ENCODE assay signal across 23 mouse cellular contexts in the genomic region with DNA sequence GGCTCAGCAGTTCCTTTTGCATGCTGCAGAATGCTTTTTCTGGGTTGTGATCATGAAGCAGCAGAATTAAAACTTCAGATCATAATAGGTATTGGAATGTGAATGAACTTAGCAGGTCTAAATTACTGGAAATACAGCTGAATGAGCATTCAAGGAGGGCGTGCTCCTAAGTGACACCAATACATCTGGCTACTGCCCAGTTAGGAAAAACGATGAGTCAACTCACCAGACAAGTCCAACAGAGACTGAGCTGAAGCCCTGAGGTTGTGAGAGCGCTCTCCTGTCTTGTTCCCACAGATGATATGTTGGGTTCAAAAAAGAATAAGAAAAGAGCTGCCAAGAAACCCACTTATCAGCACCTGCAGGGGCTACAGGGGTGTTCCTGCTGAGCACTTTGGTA. TPM values are rescaled to one million over a fixed set of nuclear protein-coding genes. Genes with fewer than 3 reads are reported as not detected.
DNase-seq lines count a peak whose midpoint lies in the region; ATAC-seq and TF ChIP-seq lines count a peak whose summit lies in the region.
"Had no signal": no experiment of that assay in that cellular context is flagged by ENCODE, and none has a peak within 500 bp of the region (broad histone marks: within the 10 kb centered on the region; RNA-seq: fewer than 3 reads in every experiment).

No protein-coding gene starts in this region.

- 74% methylated on average over 3 of the region's 3 CpGs for WGBS in heart, embryonic 12.5 days
- 73% methylated on average over 3 of the region's 3 CpGs for WGBS in lung, postnatal 0 days

- DNase-seq in heart, adult 11 months: peak; percentile 61
- DNase-seq in 416B (ENCODE audit: low read depth) (peak; percentile 24), adipocyte (ENCODE audit: low spot score) (peak; percentile 18)
- DNase-seq in lung, postnatal 0 days (ENCODE audit: low spot score): no peak
- DNase-seq in left cerebral cortex, adult 18-20 months (ENCODE audit: low spot score in 2 of 2): no peak
- no peak for DNase-seq in frontal cortex, adult 2 months (ENCODE audit: extremely low spot score in 1 of 2, low spot score in 1 of 2)
- DNase-seq: adrenal gland, adult 8-10 months; cerebellum, adult 11 months; cerebellum, adult 8-10 months; cerebellum, postnatal 14 days; embryo, embryonic 11 days; gastrocnemius, postnatal 10 days; heart, adult 2 months had no signal

- no peaks in the 10 kb centered on the region for H3K27me3 ChIP-seq in heart, embryonic 12.5 days (replicated peaks)
- no peaks in the 10 kb centered on the region for H3K27me3 ChIP-seq in lung, postnatal 0 days (replicated peaks; ENCODE audit: insufficient read depth, low read length)
- H3K27me3 ChIP-seq: embryonic facial prominence, embryonic 15.5 days; Patski had no signal

- TF ChIP-seq CTCF in lung, postnatal 0 days (IDR thresholded peaks at IDR 0.05): no peak

- H3K4me2 ChIP-seq in heart, embryonic 12.5 days: no peak overlapping the region
- no peak overlapping the region for H3K4me2 ChIP-seq in lung, postnatal 0 days (replicated peaks; ENCODE audit: low read depth, low read length)
- H3K4me2 ChIP-seq: embryonic facial prominence, embryonic 15.5 days; heart, embryonic 11.5 days; hindbrain, embryonic 14.5 days had no signal

- ATAC-seq in heart, embryonic 12.5 days (ENCODE audit: insufficient number of reproducible peaks, low FRiP score): no peak
- no peak for ATAC-seq in lung, postnatal 0 days
- ATAC-seq: activated CD4-positive, CD25-positive, alpha-beta regulatory T cell, adult 4 months; forebrain, embryonic 14.5 days; Patski had no signal

- H3K4me3 ChIP-seq in heart, embryonic 12.5 days: no peak overlapping the region
- no peak overlapping the region for H3K4me3 ChIP-seq in lung, postnatal 0 days (ENCODE audit: low read depth, low read length)
- H3K4me3 ChIP-seq: embryonic facial prominence, embryonic 15.5 days; erythroblast, embryonic 14.5 days; forebrain, embryonic 10.5 days; heart, adult 2 months; hindbrain, embryonic 10.5 days had no signal

- H3K36me3 ChIP-seq in heart, embryonic 12.5 days: no peaks in the 10 kb centered on the region
- no peaks in the 10 kb centered on the region for H3K36me3 ChIP-seq in lung, postnatal 0 days (ENCODE audit: insufficient read depth, low read length)
- H3K36me3 ChIP-seq: embryonic facial prominence, embryonic 15.5 days; forebrain, embryonic 10.5 days; hindbrain, embryonic 10.5 days had no signal

- no peak overlapping the region for H3K27ac ChIP-seq in heart, embryonic 12.5 days (ENCODE audit: poor library complexity, severe bottlenecking)
- H3K27ac ChIP-seq in lung, postnatal 0 days (ENCODE audit: low read length): no peak overlapping the region
- H3K27ac ChIP-seq: embryonic facial prominence, embryonic 15.5 days; forebrain, embryonic 10.5 days; heart, adult 2 months; hindbrain, embryonic 10.5 days; hindbrain, embryonic 14.5 days had no signal

- no peaks in the 10 kb centered on the region for H3K4me1 ChIP-seq in heart, embryonic 12.5 days (replicated peaks)
- no peaks in the 10 kb centered on the region for H3K4me1 ChIP-seq in lung, postnatal 0 days (ENCODE audit: insufficient read depth, low read depth, low read length)
- H3K4me1 ChIP-seq: embryonic facial prominence, embryonic 15.5 days; forebrain, embryonic 10.5 days; hindbrain, embryonic 10.5 days had no signal

- no peaks in the 10 kb centered on the region for H3K9me3 ChIP-seq in heart, embryonic 12.5 days (replicated peaks)
- no peaks in the 10 kb centered on the region for H3K9me3 ChIP-seq in lung, postnatal 0 days (ENCODE audit: low read length)
- H3K9me3 ChIP-seq: embryonic facial prominence, embryonic 15.5 days; forebrain, embryonic 10.5 days; hindbrain, embryonic 10.5 days had no signal

- H3K9ac ChIP-seq in heart, embryonic 12.5 days: no peak overlapping the region
- H3K9ac ChIP-seq in lung, postnatal 0 days (replicated peaks; ENCODE audit: low read depth): no peak overlapping the region
- H3K9ac ChIP-seq: embryonic facial prominence, embryonic 15.5 days; hindbrain, embryonic 14.5 days had no signal

- TF ChIP-seq EP300 in lung, postnatal 0 days (IDR thresholded peaks at IDR 0.05): no peak

RNA-seq across cellular contexts. Expression of gene Zfp706, which starts 11.9 kb away (rescaled TPM):
- polyA plus RNA-seq in heart, embryonic 12.5 days (2016; fragmentation: Nextera tagmentation; extraction: Ambion mirVana): 459 and 491 TPM in 2 replicates
- polyA plus RNA-seq in lung, postnatal 0 days (2015; fragmentation: Nextera tagmentation; extraction: Ambion mirVana): 428 and 445 TPM in 2 replicates
- 100 to 1,000 TPM; 231 to 242 TPM for total RNA-seq in left cerebral cortex, adult 18-20 months (2021)
- 83.2 and 108 TPM in 2 replicates for polyA plus RNA-seq in frontal cortex, adult 2 months (2012; rRNA removed)

Comparison
In these comparisons a context has a peak if more than half of its experiments do, and no peak if none do; other contexts are left out.
1. DNase-seq: peak in heart, adult 11 months (single experiment), 416B (single experiment) and adipocyte (single experiment); none in lung, postnatal 0 days (single experiment), left cerebral cortex, adult 18-20 months (0 of 2) and frontal cortex, adult 2 months (0 of 2).